Mouse (Mus musculus) heart, postnatal 4 days (tissue): ENCODE results near the gene Grip1. TPM values are rescaled to one million over a fixed set of nuclear protein-coding genes. Genes with fewer than 3 reads are reported as not detected.

Experiments
- DNase-seq: peaks from one replicate; pipeline ENCODE4 v3.0.0; 2021
- total RNA-seq, 2 experiments: library from RNA; stranded (reverse); gene quantifications; 2 replicates each; pipeline ENCODE4 v1.2.3; 2021

Grip1 gene
- total RNA-seq, 2 experiments from 2014 or later, result 2.6 to 3.1 TPM

GRCm38 (mm10) chr10:119966321-119966720 lies 512.7 kb downstream of the Grip1 start:
- DNase-seq, result no peak

GRCm38 (mm10) chr10:119979396-119979795 lies 525.8 kb downstream of the Grip1 start:
- no peak for DNase-seq

- DNase-seq, result no peak
These were observed 526.4 kb downstream of the Grip1 start for GRCm38 (mm10) chr10:119980032-119980431.

- no peak for DNase-seq
These were observed 530.7 kb downstream of the Grip1 start for GRCm38 (mm10) chr10:119984299-119984698.

- DNase-seq, result no peak
These were observed 544.8 kb downstream of the Grip1 start for GRCm38 (mm10) chr10:119998475-119998874.

DNA sequence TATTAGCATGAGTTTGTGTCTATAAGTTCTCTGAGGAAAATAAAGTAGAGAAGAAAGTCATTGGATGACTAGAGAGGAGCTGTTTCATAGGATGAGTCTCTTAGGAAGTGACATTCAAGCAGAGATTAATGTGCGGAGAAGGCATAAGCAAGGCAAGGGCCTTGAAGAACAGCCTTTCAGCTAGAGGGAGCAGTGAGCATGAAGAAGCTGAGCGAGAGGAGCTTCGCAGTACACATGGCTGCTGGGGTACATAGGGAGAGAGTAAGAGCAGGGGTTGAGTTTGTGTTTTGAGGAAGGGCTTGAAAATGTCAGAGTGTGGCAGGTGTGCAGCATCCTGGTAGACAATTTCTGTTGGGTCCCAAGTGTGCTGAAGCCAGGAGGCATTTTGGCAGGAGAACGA lies 548.5 kb downstream of the Grip1 start:
- DNase-seq, result no peak

DNA sequence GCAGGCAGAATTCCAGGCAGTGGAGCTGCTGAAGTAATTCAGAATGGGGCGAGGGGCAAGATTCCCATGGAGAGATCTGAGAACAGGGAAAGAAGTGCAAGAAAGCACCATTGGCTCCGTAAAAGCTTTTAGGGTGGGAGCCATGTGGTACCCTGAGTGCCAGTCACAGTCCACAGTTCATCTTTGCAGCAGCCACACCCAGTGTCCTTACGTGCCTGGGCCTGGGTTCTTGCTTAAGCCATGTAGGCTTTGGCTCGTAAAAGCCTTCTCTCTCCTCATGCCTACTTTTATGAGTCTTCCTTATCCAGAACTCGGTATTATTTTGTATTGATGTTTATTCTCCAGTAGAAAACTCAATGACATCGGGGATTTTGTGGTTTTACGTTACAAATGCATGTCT lies 550.5 kb downstream of the Grip1 start:
- DNase-seq, result no peak

GRCm38 (mm10) chr10:120005581-120005980 lies 552.0 kb downstream of the Grip1 start:
- DNase-seq, result no peak

- no peak for DNase-seq
These were observed 558.7 kb downstream of the Grip1 start for GRCm38 (mm10) chr10:120012331-120012730.

- no peak for DNase-seq
These were observed 561.5 kb downstream of the Grip1 start for GRCm38 (mm10) chr10:120015117-120015516.

- DNase-seq, result no peak
These were observed 572.8 kb downstream of the Grip1 start for GRCm38 (mm10) chr10:120026437-120026836.

- DNase-seq, result no peak
These were observed 577.3 kb downstream of the Grip1 start for GRCm38 (mm10) chr10:120030901-120031300.

- DNase-seq, result no peak
These were observed 577.7 kb downstream of the Grip1 start for GRCm38 (mm10) chr10:120031316-120031715.

- no peak for DNase-seq
These were observed 580.2 kb downstream of the Grip1 start for GRCm38 (mm10) chr10:120033866-120034265.

DNA sequence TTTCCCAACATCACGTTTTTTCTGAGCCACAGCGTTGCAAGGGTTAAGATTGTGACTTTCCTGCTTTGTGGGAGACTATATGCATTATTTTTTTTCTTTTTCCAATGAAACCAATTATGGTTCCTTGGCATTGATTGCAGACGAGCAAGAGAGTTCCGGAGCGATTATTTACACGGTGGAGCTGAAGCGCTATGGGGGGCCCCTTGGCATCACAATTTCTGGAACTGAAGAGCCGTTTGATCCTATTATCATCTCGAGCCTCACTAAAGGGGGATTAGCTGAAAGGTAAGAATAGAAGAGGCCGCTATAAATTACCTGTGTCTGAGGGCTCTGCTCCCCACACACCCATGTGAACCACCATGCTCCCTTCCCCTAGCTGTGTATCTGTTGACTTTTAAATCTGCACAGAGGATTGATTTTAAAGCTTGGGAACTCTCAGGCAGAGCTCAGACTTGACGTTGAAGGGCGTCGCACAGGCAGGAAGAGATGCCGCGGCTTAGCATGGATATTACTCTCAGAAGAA lies 581.6 kb downstream of the Grip1 start:
- DNase-seq, result no peak

GRCm38 (mm10) chr10:120035824-120036223 lies 582.2 kb downstream of the Grip1 start:
- no peak for DNase-seq

- no peak for DNase-seq
These were observed 584.6 kb downstream of the Grip1 start for GRCm38 (mm10) chr10:120038194-120038593.

DNA sequence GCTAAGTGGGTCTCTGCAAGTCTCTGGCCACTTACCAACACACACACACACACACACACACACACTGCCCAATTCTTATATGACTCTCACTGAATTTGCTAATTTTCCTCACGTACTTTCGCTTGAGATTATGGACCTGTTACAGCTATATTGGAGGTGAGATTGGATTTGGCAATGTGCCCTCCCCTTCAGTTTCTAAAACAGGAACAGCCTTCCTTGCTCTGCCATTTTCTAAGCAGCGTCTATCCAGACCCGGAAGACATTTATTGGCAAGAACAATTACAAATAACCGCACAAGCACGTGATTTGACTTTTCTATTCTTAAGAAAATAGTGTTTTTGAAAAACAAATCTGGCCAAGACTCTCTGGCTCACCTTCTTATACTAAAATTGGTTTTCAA lies 590.6 kb downstream of the Grip1 start:
- DNase-seq, result no peak

DNA sequence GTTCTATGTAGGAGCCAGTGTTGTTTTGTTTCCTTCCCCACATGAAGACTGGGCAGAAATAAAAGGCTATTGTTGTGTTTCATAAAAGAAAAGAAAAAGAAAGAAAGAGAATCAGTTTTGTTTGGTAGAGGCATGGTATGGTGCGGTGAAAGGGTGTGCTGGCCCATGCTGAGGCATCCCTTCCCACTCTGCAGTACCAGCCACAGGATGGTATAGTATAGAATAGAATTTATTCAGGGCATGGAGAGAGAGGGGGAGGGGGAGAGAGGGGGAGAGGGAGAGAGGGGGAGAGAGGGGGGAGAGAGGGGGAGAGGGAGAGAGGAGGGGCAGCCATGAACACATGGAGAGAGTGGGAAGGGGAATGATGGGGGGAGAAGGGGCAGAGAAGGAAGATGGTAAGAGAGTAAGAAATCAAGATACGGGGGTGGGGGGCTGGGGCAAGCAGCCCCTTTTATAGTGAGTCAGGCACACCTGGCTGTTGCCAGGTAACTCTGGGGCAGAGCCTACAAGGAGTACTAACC lies 591.1 kb downstream of the Grip1 start:
- DNase-seq, result no peak

- DNase-seq, result no peak
These were observed 607.1 kb downstream of the Grip1 start for GRCm38 (mm10) chr10:120060579-120061237.

GRCm38 (mm10) chr10:120061238-120062130 lies 607.9 kb downstream of the Grip1 start:
- no peak for DNase-seq

GRCm38 (mm10) chr10:120064424-120064823 lies 610.8 kb downstream of the Grip1 start:
- DNase-seq, result peak; percentile 70

DNA sequence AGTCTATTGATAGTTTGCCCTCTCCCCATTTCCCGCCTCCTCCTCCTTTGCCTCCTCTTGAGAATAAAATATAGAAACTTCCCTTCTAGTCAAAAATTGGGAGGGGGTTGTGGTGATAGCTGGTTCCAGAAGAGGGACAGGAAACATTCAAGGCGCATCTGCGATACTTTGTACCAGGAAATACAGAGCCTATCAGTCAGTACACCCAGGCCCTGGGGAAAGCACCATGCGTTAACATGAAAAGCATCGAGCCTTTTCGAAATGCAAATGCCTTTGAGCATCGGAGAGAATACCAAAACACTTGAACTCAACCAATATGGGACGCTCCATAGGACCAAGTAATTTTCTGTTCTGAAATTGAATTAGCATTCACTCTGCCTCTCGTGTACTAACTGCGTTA lies 612.7 kb downstream of the Grip1 start:
- no peak for DNase-seq
